Mouse (Mus musculus) layer of hippocampus, adult 18-20 months (tissue): Measurements from ENCODE around the gene Tsen54. TPM values are rescaled to one million over a fixed set of nuclear protein-coding genes. Genes with fewer than 3 reads are reported as not detected.

Experiments used
- DNase-seq, 2 experiments: peaks; one replicate each; pipeline ENCODE4 v3.0.0; 2022; ENCODE audit warnings: low spot score in 2 of 2
- total RNA-seq, 2 experiments: library from RNA; stranded (reverse); gene quantifications; 2 replicates each; pipeline ENCODE4 v1.2.3; 2021

Gene Tsen54
- total RNA-seq, 2 experiments from 2014 or later: 11.1 to 11.4 TPM

DNA sequence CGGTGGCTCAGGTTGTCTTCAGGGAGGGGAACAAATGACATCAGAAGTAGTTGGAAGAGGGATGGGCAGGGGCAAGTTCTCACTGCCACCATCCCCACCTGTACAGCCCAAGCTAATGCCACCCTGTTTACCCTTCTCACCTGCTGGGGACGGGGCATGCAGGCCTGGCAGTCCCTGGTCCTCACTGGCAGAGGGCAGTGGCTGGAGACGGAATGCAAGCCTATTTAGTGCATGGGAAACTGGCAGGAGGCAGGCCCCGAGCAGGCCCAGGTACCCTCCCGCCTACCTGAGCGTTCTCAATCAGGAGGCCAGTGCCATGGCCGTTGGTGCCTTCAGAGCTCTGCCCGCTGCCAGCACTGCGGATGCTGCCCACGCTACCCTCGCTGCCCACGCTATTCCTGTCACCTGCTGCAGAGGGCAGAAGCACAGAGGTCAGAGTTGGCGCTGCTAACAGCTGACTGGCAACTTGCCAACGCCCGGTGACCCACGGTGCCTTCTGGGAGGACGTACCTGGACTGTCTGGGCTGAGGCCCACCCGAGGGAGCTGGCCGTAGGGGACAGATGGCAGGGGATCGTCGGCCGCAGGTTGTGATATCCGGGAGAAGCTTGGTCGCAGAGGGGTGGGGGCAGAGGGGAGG, 11.3 kb upstream of the Tsen54 start:
- no peak for DNase-seq

DNA sequence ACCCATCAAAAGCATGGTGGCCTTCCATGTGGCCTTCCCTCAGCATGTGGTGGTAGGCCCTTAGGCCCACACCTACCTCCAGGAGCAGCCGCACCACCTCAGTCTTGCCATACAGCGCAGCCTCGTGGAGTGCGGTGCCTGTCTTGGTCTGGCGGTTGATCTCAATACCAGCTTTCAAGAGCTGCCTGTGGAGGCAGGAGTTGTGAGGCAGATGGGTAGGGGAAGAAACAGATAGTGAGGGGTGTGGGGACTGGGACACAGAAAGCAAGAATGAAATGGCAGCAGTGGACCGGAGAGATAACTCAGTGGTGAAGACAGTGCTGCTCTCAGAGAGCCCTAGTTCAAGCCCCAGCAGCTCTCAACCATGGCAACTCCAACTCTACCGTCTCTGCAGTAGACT, 9.5 kb upstream of the Tsen54 start:
- no peak for DNase-seq

DNA sequence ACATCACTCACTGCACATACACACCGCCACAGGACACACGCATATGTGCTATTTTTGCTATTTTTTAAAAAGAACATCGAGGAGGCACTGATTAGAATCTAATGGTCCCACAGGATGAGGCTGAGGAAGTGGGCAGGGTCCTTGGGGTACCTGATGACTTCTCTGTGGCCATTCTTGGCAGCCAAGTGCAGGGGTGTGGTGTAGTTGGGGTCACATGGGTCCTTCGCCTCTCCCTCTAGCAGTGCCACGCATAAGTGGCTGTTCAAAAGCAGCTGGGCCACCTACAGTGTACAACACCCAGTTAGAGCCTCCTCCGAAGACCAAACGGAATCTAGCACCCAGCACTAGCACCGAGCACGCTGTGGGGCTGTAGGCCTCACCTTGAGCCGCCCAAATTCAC, 8.4 kb upstream of the Tsen54 start:
- DNase-seq: no peak

DNA sequence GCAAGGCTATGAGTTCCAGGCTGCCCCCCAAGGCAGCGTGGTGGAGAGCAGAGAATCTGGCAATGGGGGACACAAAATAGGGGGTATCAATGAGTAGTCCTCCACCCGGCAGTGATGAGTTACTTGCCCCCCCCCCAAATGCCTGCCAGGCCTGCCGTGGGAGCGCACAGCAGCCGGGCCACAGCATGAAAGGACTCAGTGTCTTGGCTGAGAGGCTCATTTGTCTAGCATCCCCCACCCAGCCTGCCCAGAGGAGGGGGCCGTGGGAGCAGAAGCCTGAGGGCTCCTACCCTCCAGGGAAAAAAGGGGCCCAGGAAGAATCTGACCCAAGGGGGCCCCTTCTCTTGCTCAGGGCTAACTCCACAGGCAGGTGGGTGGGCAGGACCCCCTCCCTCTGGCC, 7.2 kb upstream of the Tsen54 start:
- DNase-seq: peak in 1 of 2 experiments; percentile 26

DNA sequence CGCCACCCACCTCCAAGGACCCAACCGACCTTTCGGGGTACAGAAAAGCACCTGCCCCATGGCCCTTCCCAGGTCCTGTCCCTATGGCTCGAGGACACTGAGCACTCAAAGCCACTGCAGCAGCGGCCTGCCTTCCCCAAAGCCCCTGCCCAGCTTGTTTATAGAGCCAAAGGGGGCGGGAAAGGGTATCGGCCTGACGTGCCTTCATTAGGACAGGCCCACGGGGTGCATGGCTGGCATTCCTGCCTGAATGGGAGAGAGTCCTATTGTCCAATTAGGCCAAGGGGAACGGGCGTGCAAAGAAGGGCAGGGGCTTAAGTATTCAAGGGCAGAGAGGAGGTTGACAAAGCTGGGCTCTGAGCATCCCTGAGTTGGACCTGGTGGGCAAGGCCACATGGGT, 6.6 kb upstream of the Tsen54 start:
- DNase-seq: no peak

DNA sequence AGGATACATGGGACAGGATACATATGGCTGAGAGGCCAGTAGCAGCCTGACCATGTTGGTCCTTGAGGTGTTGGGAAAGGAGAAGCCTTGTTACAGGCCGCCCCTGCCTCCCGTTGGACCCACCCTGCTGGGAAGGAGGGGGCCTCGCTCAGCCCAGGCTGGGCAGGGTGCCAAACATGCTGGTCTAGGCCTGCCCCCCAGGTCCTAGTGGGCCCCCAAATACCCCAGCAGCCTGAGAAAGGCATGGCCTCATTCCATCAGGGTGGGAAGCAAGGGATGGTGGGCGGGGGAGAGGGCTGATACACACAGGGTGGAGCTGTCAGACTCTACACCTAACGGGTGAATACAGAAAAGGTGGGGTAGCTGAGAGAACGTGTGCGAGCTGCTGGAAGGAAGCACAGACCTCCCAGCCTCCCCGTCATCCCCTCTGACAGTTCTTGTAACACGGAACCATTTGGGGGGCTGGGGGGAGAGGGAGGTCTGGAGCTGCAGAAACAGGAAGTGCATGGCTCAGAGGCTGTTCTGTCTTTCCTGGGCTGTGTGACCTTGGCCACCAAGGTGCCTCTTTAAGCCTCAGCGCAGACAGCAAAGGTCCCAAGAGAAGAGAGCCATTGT, 5.7 kb upstream of the Tsen54 start:
- DNase-seq: no peak

DNA sequence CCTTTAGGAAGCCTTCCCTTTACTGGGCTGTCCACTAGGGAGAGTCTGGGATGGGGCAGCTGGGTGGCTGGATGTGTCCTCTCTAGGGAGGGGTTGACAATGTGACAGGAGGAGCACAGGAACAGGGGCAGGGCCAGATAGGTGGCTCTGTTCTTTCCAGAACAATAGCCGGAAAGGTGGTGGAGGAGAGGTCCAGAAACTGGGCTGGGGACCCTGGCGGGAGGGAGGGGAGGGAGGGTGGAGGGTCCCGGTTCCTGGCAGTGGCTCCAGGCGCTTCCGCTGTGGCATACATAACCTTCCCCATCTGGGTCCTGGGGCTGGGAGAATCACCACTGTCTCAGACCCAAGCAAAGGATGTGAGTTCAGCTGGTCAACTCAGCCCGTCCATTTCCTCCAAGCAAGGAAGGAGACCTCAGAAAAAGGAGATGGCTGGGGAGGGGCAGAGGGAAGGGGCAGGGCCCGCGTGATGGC, 5.2 kb upstream of the Tsen54 start:
- no peak for DNase-seq

DNA sequence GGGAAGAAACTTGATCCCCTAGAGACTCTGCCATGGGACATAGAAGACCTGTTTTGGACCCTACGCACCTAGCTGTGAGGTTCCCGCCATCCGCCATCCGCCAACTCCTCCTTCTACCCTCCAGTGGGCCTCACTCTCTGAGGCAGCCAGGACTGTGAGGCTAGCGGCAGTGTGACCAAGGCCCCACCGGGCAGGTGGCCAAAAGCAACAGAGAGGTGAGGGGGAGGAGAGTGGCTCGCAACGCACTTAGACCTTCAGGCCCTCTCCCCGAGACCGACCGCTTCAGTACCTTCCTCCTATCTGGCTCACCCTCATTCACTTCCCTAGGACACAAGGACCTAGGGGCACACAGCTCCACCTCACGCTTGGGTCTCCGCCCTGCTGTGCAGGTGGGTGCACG, 4.1 kb upstream of the Tsen54 start:
- no peak for DNase-seq

DNA sequence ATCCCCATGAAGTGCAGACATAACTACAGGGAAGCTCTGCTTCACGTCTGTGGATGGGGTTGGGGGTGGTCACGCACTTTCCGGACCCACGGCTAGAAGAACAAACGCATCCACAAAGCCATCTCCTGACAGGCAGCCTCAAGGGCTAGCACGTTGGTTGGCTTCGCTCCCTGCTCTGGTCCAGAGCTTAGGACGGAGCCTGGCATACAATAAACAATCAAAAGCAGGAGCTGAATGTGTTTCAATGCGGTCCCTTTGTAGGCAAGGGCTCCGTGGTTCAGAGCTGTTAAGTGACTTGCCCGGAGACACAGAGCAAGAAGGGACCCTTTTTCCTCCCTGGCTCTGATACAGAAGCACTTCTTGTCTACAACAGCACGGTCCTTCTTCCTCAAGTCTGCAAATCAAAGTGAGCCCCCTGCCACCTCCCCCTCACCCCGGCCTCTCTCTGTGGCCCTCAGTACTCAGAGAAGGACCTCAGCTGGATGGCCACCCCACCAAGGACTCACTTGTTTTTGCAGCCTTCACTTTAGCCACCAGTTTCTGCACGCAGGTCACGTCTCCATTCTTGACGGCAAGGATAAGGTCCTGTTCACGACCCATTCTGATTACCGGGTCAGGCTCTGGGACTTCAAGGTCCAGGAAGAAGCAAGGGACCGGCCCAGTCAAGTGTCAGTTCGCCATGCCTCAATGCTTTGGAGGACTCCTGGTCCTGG, 3.0 kb upstream of the Tsen54 start:
- DNase-seq: no peak

DNA sequence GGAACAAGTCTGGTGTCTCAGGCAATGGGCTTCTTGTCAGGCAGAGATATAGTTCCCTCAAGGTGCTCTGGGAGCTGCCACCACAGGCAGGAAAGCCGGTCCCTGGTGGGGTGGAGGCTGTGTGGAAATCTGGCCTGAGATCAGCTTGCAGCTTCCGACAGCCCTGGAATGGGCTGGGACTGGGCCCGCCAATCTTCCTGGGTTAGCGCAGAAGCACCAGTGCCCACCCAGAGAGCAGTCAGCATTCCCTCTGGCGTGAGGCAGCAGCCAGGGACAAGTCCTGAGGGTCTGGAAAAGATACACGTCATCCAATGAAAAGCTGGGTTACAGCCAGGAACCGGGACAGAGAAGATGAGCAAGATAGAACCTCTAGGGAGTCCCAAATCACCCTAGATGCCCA, 2.4 kb upstream of the Tsen54 start:
- no peak for DNase-seq

DNA sequence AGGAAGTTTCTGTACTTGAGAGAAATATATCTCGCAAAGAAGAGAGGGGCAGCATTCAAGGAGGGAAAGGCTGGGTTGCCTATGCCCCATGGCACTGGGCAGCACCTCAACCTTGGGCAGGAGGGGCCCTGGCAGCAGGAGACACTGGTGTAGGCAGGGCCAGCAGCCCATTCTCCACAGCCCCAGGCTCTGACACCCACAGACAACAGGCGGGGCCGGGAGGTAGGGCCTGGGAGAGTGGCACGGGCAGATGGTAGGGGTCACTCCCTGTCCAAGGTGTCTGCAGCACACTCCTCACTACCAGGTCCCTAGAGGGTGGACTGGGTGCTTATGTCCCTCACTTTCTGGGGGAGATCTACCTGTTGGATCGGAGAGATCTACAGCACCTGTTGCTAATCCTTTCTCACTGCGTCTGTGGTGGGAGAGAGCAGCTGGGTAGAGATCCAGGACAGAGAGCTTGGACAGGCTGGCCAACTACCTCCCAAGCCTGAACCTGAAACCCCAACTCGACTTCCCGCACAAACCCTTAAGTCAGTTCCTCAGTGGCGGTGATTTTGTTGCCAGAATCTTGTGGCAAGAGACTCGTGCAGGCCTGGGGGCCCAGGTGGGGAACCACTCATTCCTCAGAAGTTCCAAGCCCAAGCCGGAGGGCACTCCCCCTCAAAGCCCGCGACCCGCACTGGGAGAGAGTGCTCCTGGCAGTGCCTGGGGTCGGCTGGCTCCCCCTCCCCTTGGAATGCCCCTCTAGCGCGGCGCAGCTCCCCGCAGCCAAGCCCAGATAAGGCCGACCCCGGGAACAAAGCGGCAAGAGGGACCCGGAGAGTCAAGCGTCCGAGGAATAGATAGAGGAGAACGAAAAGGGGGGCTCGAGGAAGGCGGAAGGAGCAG, 1.7 kb upstream of the Tsen54 start:
- no peak for DNase-seq

DNA sequence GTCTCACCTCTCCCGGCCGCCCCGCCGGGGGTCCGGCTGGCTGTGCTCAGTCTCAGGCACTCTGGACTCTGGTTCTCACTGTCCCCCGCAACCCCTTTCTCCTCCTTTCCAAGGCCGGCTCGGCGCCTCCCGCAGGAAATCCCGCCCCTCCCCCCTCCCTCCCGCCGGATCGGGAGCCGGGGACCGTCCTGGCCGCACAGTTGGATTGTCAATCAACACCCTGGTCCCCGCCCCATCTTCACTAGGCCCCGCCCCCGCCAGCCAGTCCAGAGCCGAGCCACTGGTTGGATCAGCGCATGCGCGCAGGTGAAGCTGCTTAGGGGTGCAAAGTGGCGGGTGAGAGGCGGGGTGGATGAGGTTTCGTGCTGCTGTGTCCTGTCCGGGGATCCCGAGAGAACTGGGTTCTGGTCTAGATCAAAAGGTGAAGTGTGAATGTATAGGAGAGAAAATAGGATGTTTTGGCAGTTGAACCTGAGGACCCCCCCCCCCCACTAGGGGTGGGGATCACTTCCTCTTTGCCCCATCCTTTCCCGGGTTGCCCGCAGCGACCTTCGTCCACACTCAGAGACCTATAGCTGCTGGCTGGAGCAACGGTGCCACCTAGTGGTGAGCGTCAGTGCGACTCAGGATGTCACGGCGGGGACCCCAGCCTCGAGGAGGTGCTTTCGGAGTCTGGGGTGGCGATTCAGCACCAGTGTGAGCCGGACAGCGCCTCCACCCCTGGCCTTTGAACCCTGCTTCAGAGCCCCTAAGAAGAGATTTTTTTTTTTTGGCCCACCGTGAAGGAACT, 822 bp upstream of the Tsen54 start, which contains the start of gene Caskin2:
Gene Caskin2, minus strand, starts transcription at position 133 of the 790 bp plus-strand sequence.
- peak; percentile 70 to 93 for DNase-seq

DNA sequence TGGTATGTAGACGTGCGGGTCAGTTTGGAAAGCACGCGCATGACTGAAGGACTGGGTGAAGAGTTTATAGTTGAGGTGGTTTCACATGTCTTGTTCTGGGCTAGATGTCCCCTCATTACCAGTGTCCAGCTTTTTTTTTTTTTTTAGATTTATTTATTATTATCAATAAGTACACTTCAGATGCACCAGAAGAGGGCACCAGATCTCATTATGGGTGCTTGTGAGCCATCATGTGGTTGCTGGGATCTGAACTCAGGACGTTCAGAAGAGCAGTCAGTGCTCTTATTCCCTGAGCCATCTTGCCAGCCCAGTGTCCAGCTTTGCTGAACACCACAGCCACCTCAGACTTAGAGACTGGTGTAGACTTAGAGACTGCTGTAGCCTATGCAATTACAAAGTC, 2.8 kb downstream of the Tsen54 start:
- no peak for DNase-seq

DNA sequence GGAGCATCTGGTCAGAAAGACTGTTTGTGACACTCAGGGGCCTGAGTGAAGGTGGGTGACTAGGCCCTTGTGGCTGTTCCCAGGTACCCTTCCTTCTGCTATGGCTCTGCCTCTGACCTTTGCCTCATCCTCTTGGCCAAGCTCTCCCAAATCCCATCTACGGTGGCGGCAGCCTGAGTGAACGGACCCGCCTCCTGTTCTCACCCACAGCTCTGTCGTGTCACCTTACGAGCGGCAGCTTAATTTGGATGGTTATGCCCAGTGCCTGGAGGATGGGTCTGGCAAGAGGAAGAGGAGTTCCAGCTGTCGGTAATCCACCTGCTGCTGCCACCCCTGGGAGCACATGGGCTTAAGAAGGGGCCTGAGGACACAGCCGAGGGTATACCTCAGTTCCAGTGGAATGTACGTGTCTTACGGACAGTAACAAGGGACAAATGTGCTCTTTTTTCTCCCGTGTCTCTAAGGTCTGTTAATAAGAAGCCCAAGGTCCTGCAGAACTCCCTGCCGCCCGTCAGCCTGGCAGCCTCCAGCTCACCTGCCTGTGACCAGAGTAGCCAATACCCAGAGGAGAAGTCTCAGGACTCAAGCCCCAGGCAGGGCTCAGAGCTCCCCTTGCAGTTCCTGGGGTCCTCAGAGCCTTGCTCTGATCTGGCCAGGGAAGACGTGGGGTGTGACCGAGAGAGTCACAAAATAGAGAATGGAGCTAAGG, 5.5 kb downstream of the Tsen54 start:
- no peak for DNase-seq

DNA sequence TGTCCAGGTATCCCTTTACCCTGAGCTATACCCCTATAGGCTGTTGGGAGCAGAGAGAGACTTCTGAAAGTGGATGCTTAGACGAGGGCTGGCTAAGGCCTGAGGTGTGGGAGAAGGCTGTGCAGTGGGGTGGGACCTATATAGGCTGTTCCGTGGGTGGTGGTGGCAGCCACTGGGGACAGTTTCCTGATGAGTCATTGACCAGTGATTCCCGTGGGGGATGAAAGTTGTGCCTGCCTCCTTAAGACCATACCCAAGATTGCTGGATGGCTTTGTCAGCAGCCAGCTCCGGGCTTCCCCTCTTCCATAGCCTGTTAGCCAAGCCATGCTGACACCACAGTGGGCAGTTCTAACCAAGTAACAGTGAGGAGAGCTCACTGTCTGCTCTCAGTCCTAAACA, 6.5 kb downstream of the Tsen54 start:
- DNase-seq: no peak

DNA sequence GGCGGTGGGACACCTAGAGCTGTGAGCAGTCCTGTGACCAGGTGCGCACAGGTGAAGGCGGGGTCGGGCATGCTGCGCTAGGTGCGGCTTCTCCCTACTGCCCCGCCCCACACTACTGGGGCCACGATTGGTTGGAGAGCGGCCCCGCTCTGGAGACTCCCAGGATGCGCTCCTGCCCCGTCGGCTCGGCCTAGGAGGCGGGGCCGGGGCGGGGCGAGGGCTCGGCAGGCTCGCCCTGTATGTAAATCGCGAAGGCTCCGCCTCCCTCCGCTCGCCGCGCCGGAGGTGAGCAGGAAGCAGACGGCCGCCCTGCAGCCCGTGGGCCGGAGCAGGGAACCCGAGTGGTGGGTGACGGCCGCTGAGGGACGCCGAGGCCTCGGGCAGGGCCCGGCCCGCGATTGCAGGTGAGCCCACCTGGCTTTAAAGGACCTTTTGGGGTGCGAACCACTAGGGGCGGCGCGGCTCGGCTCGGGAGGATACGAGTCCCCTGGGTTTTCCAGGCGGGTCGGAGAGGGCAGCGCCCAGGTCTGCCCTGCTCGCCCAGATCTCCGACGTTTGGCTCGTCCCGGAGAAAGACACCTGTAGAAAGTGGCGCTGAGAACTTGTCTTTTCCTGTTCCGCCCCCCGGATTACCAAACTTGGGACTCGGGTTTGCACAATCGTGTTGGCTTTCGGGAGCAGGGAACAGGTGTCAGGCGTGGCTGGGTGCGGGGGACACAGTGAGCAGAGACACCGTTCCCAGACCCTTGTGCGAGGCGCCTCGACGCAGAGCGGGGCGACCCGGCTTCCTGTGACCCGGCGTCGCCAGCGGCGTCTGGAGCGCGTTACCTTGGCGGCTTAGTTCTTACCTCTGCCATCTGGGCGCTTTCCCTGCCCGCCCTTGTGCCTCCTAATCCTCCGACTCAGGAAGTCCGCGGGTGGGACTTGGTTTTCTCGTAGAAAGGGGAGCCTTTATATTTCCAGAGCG, 9.5 kb downstream of the Tsen54 start, which contains the start of gene Llgl2:
Gene Llgl2, plus strand, starts transcription at position 276 of the 967 bp plus-strand sequence.
- DNase-seq: peak in 1 of 2 experiments; percentile 63

DNA sequence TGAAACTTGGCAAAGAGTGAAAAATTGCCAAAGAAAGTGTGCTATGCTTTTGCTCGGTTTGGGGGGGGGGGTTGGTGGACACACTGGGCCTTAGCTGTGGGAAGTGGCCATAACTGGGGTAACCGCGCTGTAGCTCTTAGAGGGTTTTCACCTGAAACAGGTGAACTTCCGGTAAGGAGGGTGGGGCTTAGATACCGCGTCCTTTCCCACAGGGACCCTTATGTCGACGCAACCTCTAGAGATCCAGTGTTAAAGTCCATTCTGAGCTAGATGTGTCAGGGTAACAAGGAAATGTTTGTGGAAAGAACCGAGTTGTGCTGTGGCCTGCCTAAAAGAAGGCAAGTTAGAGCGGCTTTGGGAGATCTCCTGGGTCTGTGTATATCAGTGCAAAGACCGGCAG, 10.3 kb downstream of the Tsen54 start:
- DNase-seq: no peak

DNA sequence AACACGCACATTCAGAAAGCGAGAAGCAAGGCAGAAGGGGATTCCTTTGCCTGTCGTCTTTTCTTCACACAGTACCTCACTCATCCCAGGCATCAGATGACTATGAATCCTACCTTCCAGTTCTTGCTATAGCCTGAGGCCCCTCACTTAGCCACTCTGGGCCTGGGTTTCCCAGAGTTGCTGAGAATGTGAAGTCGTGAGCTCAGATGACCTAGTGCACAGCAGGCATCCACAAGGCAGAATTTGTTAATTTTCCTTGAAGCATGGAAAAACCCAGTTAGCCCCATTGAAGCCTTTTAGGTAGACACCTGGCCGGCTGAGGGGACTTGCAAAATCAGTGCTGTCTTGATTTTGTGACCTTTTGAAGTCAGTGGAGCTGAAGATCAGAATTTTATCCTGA, 12.0 kb downstream of the Tsen54 start:
- no peak for DNase-seq

DNA sequence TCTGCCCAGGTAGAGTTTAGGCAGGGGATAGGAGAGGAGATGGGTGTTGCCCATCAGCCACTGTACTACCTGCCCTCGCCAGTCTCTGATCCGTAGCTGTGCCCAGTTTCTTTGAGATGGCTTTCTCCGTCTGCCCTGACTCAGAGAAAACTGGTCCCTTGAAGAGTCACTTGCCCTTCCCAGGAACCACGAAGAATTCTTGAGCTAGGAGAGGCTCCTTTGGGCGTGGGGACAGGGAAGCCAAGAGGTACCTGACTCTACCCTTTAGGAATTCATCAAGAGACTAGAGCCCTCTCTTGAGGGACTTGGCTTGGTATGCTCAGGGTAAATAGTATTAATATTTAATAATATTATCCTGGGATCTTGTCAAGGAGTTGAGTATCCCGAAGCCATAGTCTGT, 13.1 kb downstream of the Tsen54 start:
- no peak for DNase-seq
